Mouse (Mus musculus): ENCODE results near the gene Olfr99.
"Not testable (repeated sequence)": the region's sequence is repeated elsewhere in the genome, so short reads cannot be mapped to it uniquely, and the experiment has no call there.

Gene Olfr99

DNA sequence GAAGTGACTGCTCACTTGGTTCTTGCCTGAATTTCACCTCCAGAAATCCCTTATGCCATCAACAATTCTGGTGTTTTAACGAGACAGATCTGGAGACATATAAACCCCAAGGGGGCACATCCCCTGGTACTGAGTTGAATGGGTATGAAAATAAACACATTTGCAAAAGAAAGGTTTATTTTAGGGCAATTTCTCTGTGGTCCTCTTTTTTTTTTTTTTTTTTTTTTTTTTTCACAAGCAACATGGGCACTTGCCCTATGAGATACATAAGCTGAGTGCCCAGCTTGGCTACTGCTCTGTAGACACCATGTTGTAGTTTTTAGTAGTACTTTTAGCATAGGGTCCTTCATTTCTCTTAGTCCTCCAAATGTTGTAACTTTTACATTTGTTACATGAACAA, at the start of gene Olfr99:
Gene Olfr99, minus strand, starts transcription at position 101 of the 400 bp plus-strand sequence.
- no peak for DNase-seq

DNA sequence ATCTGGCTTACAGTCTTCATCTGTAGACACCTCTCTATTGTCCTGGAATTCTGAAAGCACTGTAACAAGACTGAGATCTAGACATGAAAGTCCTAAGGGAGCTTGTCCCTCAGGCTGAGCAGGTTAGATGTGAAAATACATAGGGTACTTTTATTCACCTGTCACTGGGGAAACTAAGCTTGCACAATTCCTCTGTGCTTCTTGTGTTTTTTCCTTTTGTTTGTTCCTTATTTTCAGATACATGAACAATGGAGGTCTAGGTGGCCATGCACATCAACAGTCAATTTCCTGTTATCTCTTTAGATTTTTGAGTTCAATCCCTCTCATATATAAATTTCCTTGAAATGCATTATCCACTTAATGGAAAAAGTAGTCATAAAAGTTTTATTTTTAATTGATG, 33.7 kb upstream of the Olfr99 start, which contains the start of gene Olfr102:
Gene Olfr102, minus strand, starts transcription at position 101 of the 400 bp plus-strand sequence.
- DNase-seq: no peak

DNA sequence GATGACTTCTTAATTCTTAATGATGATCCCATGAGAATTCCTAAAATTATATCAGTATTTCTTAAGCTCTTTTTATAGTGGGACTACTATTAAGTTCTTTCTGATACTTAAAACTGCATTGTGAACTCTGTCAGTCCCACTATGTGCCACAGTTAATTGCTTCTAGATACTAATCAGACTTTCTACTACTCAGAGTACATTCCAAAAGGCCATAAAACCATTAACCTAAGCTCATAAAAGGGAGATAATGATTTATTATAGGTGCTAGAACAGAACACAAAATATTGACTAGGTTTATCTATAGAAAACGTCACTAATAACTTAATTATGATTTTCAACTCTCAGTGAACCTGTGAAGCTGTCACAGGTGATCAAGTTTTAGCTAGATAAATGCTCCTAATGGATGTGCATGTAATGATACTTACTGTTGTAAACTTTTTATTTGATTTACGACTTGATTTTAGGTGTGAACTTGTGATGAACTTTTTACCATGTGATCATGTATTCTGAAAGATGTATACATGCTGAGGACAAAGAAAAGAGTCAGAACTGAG, 27.0 kb upstream of the Olfr99 start:
- no peak for DNase-seq

DNA sequence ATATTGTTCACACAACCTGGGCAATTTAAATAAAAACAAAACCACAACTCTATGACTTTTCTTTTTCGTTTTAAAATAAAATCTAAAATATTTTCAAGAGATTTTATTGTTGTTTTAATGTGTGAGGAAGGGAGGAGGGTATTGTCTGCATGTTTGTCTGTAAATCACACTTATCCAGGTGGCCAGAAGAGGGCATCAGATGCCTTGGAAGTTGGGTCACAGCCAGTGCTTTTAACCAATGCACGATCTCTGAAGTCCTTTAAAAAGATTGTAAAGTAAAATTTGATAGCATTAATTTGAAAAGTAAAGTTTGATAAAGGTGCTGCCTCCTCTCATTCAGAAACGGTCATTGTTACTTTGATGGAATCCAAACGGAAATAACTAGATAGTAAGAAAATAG, 25.2 kb upstream of the Olfr99 start:
- peak in 1 of 2 experiments; percentile 14 for DNase-seq

DNA sequence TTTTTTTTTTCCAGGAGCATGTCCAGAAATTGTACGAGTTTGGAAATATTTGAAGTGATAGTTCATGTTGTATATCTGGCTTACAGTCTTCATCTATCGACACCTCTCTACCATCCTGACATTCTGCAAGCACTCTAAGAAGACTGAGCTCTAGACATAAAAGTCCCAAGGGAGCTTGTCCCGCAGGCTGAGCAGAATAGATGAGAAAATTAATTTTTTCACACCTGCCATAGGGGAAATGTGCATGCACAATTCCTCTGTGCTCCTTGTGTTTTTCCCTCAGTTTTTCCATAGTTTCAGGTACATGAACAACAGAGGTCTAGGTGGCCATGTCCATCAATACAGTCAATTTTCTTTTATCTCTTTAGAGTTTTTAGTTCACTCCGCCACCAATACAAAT, 21.0 kb upstream of the Olfr99 start, which contains the start of gene Olfr101:
Gene Olfr101, minus strand, starts transcription at position 101 of the 400 bp plus-strand sequence.
- no peak for DNase-seq

DNA sequence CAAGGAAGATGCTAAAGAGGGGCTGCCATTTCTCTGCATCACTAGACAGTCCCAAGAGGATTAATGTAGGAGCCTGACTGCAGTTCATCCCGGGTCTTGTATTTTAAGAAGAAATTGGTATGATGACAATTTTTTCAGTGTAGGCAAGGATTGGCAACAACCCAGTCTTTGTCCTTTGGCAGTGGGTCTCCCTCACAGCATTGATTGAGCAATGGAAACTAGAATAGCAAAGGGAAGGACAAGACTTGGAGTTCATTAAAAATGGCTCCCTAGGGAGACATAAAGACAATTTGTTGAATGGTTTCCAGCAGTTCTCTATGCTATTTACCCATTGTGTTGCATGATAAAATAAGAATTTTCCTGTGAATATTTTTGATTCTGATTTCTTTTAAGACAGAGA, 2.9 kb downstream of the Olfr99 start:
- DNase-seq: no peak

DNA sequence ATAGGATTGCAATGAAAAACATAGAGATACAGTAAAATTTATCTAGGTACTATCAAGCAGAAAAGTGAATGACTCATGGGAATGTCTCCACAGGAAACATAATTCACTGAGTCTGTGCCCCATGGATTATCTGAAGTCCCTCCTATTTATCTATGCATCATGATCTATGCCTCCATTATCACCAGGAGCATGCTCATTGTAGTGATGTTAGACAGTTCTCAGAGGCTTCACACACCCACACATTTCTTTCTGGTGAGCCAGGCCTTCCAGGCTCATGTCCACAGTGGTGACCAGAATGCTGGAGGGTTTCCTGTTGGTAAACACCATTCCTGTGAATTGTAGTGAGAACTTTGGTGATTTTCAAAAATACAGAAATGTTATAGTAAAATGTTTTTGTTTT, 6.7 kb downstream of the Olfr99 start:
- no peak for DNase-seq

DNA sequence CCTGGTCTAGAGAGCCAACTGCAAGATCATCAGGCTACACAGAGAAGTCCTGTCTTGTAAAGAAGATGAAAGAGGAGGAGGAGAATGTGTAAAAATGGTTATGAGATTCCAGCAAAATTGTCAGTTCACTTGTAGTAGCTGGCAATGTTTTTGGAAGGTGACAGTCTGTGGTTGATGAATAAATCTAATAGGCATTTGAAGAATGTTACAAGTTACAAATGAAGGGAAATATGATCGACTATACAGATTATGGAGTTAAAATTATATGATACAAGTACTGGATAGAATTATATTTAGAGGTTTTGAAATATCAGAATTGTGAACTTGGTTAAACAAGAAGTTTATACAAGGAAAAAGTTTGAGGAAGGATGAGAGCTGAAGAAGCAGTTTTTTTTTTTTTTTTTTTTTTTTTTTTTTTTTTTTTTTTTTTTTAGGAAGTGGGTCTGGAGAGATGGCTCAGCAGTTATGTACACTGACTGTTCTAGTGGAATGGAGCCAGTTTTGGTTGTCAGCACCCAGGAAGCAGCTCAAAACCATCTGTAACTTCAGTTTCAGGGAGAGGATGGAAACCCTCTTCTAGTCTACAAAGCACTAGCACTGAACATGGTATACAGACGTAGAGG, 7.5 kb downstream of the Olfr99 start:
- no peak for DNase-seq

DNA sequence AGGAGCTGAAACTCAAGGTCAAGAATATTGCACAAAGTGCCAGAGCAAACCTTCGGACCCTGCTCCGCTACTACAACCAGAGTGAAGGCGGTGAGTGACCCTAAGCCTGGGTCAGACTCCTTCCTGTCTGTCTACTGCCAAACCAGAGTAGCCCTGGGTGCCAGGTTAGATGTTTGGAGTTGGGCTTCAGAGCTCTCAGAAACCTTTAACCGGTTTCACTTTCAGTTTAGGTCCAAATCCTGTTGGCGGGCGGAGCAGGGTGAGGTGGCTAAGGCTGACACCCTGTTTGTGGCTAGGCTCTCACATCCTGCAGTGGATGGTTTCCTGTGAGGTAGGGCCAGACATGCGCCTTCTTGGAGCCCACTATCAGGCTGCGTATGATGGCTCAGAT, 12.6 kb downstream of the Olfr99 start:
- peak; percentile 59 to 65 for DNase-seq

DNA sequence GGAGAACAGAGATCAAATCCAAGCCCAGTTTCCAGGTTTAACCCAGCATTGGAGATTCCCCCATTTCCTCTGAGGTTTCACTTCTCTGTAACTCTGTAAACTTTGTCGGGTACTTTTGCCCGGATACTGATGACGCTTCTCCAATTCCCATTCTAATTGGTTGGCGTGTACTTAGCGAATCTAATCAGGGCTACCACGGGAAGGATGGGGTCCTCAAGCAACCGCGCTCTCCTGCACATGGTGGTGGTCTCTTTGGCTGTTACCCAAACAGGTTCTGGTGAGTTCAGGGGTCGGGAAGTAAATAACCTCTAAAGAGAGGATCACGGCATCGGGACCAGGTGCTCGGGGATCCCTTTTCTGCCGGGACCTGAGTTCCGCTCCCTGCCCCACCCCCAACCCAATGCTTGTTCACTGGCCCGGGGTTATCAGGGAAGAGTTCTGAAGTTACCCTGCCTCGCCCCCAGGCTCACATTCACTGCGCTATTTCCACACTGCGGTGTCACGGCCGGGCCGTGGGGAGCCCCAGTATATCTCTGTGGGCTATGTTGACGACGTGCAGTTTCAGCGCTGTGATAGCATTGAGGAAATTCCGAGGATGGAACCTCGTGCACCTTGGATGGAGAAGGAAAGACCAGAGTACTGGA, 13.1 kb downstream of the Olfr99 start, which contains the start of gene H2-M3:
Gene H2-M3, plus strand, starts transcription at position 163 of the 644 bp plus-strand sequence.
- peak; percentile 88 to 96 for DNase-seq

DNA sequence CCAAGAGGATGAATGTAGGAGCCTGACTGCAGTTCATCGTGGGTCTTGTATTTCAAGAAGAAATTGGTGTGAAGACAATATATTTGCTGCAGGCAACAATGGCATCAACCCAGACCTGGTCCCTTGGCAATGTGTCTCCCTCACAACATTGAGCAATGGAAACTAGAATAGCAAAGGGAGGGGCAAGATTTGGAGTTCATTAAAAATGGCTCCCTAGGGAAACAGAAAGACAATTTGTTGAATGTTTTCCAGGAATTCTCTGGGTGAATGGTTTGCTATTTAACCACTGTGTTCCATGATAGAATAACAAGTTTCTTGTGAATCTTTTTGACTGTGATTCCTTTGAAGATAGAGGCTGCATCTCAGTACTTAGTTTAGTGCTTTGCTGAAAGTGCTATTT, 19.6 kb downstream of the Olfr99 start, which contains the start of gene Olfr98:
Gene Olfr98, minus strand, starts transcription at position 124 of the 400 bp plus-strand sequence.
- no peak for DNase-seq

DNA sequence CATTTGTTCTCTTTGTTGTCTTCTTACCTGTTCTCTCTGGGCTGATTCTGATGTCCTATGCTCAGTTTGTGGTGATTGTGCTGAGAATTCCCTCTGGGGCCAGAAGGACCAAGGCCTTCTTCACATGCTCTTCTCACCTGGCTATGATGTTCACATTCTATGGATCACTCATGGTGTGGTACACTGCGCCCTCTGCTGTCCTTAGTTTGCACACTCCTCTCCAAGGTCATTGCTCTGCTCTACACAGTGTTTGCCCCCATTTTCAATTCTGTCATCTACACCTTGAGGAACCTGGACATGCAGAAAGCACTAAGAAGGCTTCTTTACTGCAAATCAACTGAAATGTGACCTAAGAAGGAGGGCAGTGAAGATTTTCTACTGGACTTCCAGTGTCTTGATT, 32.7 kb downstream of the Olfr99 start:
- peak in 1 of 2 experiments; percentile 24 for DNase-seq

DNA sequence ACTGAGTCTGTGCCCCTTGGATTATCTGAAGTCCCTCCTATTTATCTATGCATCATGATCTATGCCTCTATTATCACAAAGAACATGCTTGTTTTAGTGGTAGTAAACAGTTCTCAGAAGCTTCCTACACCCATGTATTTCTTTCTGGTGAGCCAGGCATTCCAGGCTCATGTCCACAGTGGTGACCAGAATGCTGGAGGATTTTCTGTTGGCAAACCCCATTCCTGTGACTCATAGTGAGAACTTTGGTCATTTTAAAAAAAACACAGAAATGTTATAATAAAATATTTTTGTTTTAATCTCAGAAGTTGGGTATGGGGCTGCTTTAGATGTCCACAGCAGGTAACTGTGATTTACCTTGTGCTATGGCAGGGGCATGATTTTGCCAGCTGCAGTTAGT, 33.8 kb downstream of the Olfr99 start:
- DNase-seq: no peak

DNA sequence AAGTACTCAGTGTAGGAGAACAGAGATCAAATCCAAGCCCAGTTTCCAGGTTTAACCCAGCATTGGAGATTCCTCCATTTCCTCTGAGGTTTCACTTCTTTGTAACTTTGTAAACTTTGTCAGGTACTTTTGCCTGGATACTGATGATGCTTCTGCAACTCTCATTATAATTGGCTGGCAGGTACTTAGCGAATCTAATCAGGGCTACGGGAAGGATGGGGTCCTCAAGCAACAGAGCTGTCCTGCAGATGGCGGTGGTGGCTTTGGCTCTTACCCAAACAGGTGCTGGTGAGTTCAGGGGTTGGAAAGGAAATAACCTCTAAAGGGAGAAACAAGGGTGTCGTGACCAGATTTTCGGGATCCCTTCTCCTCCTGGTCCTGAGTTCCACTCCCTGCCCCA, 36.5 kb downstream of the Olfr99 start:
- DNase-seq: peak; percentile 18 to 31

DNA sequence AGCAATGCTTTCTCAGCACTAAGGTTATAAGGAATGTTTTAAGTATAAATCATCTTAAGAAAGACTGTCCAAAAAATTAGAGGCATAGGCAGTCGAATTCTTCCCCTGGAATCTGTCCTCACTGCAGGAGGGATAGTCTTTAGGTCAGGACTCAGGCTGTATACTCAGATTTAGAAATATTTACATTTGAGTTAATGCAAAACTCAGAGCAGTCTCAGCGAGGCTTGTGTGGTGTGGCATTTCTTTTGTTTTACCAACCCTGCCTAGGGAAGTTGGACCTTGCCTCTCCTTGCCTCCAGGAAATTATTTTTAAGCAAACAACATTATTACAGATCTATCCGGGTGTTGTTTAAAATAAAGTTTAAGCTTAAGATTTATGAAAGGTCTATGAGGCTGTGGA, 41.1 kb downstream of the Olfr99 start:
- DNase-seq: no peak

DNA sequence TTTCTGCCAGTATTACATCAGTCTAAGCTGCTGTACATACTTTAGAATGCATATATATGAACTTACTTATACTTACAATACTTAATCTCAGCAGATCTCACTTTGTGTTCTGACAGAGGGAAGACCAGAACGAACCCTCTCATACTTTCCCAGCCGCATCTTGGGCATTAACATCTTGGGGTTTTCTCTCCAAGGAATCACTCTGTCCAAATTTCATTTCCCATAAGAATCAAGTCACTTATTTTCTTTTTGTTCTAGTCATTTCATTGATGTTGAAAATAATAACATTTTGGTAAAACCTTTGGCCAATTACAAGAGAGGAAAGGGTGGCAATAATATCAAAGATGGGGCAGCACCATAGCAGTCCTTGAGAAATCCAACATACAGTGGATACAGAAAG, 46.0 kb downstream of the Olfr99 start, which contains the start of gene Olfr97:
Gene Olfr97, minus strand, starts transcription at position 101 of the 400 bp plus-strand sequence.
- not testable (repeated sequence) for DNase-seq
